Mouse (Mus musculus): ENCODE measurements at regions not wholly inside any gene's neighbourhood (a gene's known extent, or its start where the extent isn't known, plus 50 kb on each side); places are given as distances from the start of the nearest gene placed in this dataset.

- DNase-seq: peak in 1 of 2 experiments; percentile 10
Measured at GRCm38 (mm10) chr16:76441803-76442448, 68.3 kb upstream of the Nrip1 start.

GRCm38 (mm10) chr16:76438093-76438883, 64.7 kb upstream of the Nrip1 start:
- DNase-seq: no peak

GRCm38 (mm10) chr16:76436290-76436689, 62.7 kb upstream of the Nrip1 start:
- DNase-seq: no peak

- DNase-seq: no peak
Measured at GRCm38 (mm10) chr16:76433076-76433825, 59.6 kb upstream of the Nrip1 start.

- DNase-seq: peak; percentile 49 to 54
Measured at GRCm38 (mm10) chr16:76432304-76432703, 58.7 kb upstream of the Nrip1 start.

GRCm38 (mm10) chr16:76429156-76429555, 55.5 kb upstream of the Nrip1 start:
- no peak for DNase-seq

GRCm38 (mm10) chr16:76423964-76424363, 50.3 kb upstream of the Nrip1 start:
- no peak for DNase-seq
